Mouse (Mus musculus) hindbrain, postnatal 0 days (tissue): ENCODE results near the gene Psmb8. TPM values are rescaled to one million over a fixed set of nuclear protein-coding genes. Genes with fewer than 3 reads are reported as not detected.

ENCODE experiments used
- ATAC-seq: fragments of 200-750 bp; cut with Nextera tagmentation; 2 replicates; pipeline ENCODE4 v1.8.0; 2017; ENCODE audit warnings: mild to moderate bottlenecking, moderate TSS enrichment, moderate library complexity
- DNase-seq: peaks from one replicate; pipeline ENCODE4 v3.0.0-alpha.2; 2015; ENCODE audit warnings: low spot score
- H3K27ac ChIP-seq: fragments of 300-500 bp; sonication (generic); 2 replicates; pipeline ENCODE4 v1.5.1; 2014; ENCODE audit warnings: mild to moderate bottlenecking
- H3K27me3 ChIP-seq: fragments of 300-500 bp; sonication (generic); 2 replicates; pipeline ENCODE4 v1.6.1; 2014; ENCODE audit warnings: low read length, mixed read lengths; ENCODE audit not compliant: insufficient read depth
- H3K36me3 ChIP-seq: fragments of 300-500 bp; sonication (generic); 2 replicates; pipeline ENCODE4 v1.6.1; 2014; ENCODE audit warnings: low read length, mixed read lengths; ENCODE audit not compliant: insufficient read depth
- H3K4me1 ChIP-seq: fragments of 300-500 bp; sonication (generic); 2 replicates; pipeline ENCODE4 v1.6.1; 2014; ENCODE audit warnings: antibody characterized with exemption, low read length, mixed read lengths; ENCODE audit not compliant: insufficient read depth
- H3K4me2 ChIP-seq: fragments of 300-500 bp; sonication (generic); 2 replicates; pipeline ENCODE4 v1.6.1; 2014; ENCODE audit warnings: low read depth, mild to moderate bottlenecking, low read length, moderate library complexity, mixed read lengths
- H3K4me3 ChIP-seq: fragments of 300-500 bp; sonication (generic); 2 replicates; pipeline ENCODE4 v1.5.1; 2014; ENCODE audit warnings: low read length
- H3K9ac ChIP-seq: fragments of 300-500 bp; sonication (generic); replicated peaks from 2 replicates; pipeline ENCODE4 v1.6.1; 2014; ENCODE audit warnings: mild to moderate bottlenecking, low read length, moderate library complexity, mixed read lengths
- H3K9me3 ChIP-seq: fragments of 300-500 bp; sonication (generic); 2 replicates; pipeline ENCODE4 v1.6.1; 2016; ENCODE audit warnings: low read length, mixed read lengths
- CTCF ChIP-seq: IDR thresholded peaks from 2 replicates; pipeline ENCODE4 v1.5.1; 2016; ENCODE audit warnings: antibody characterized with exemption, control low read depth, low read depth
- WGBS: fragments of 180-500 bp; shearing (Covaris S2); extraction: QIAGEN DNeasy Blood & Tissue Kit; methylation state at CpG from one replicate; pipeline ENCODE4 v1.1.7; 2014; 5-methylcytosine and 5-hydroxymethylcytosine counted together
- polyA plus RNA-seq: library from polyadenylated mRNA; unstranded; fragments of >200 nt; fragmentation: Nextera tagmentation; extraction: Ambion mirVana; gene quantifications from 2 replicates; pipeline ENCODE4 v1.2.1, GENCODE M21; 2015
- total RNA-seq: library from RNA; depleted of rRNA; stranded (reverse); fragments of >200 nt; gene quantifications from 2 replicates; pipeline ENCODE4 v1.2.3, GENCODE M21; 2014

Psmb8 gene
- total and polyA plus RNA-seq, 2 experiments from 2014 or later: 2.8 to 6.9 TPM

GRCm38 (mm10) chr17:34188986-34189385 is 8.5 kb upstream of the Psmb8 start:
- 80% methylated on average over 6 of the region's 6 CpGs for WGBS
- no peak for DNase-seq
- Histone ChIP-seq H3K27ac (no peak overlapping the region), H3K4me3 (no peak overlapping the region), H3K36me3 (no peaks in the 10 kb centered on the region), H3K4me2 (no peak overlapping the region), H3K9me3 (no peaks in the 10 kb centered on the region), H3K27me3 (peaks cover 26% of the 10 kb centered on the region), H3K9ac (no peak overlapping the region), H3K4me1 (no peaks in the 10 kb centered on the region)
- ATAC-seq: no peak
- no peak for TF ChIP-seq CTCF

GRCm38 (mm10) chr17:34192852-34193251 is 4.7 kb upstream of the Psmb8 start:
- ATAC-seq: no peak
- H3K4me1 ChIP-seq: no peaks in the 10 kb centered on the region
- H3K36me3 ChIP-seq: no peaks in the 10 kb centered on the region
- no peak overlapping the region for H3K27ac ChIP-seq
- WGBS: 26% methylated on average over 16 of the region's 16 CpGs
- no peak for TF ChIP-seq CTCF
- H3K9me3 ChIP-seq: no peaks in the 10 kb centered on the region
- no peak overlapping the region for H3K9ac ChIP-seq
- H3K4me2 ChIP-seq: no peak overlapping the region
- H3K4me3 ChIP-seq: no peak overlapping the region
- H3K27me3 ChIP-seq: peaks cover 28% of the 10 kb centered on the region
- no peak for DNase-seq

GRCm38 (mm10) chr17:34193468-34193867 is 4.1 kb upstream of the Psmb8 start:
- no peak for ATAC-seq
- TF ChIP-seq CTCF: no peak
- Histone ChIP-seq H3K9ac (no peak overlapping the region), H3K4me2 (no peak overlapping the region), H3K27ac (no peak overlapping the region), H3K36me3 (no peaks in the 10 kb centered on the region), H3K9me3 (no peaks in the 10 kb centered on the region), H3K27me3 (peaks cover 32% of the 10 kb centered on the region), H3K4me3 (no peak overlapping the region), H3K4me1 (peaks cover 5% of the 10 kb centered on the region; the same call in 1 of the 2 replicates)
- no peak for DNase-seq
- WGBS: 55% methylated on average over 8 of the region's 8 CpGs

GRCm38 (mm10) chr17:34194723-34195122 is 2.8 kb upstream of the Psmb8 start:
- Histone ChIP-seq H3K9ac (no peak overlapping the region), H3K27me3 (peaks cover 32% of the 10 kb centered on the region), H3K4me3 (no peak overlapping the region), H3K36me3 (no peaks in the 10 kb centered on the region), H3K9me3 (no peaks in the 10 kb centered on the region), H3K27ac (no peak overlapping the region), H3K4me2 (no peak overlapping the region), H3K4me1 (peaks cover 5% of the 10 kb centered on the region; the same call in 1 of the 2 replicates)
- 88% methylated on average over 4 of the region's 4 CpGs for WGBS
- ATAC-seq (no peak), DNase-seq (no peak)
- TF ChIP-seq CTCF: no peak

GRCm38 (mm10) chr17:34196491-34196890 is 1.0 kb upstream of the Psmb8 start:
- WGBS: 36% methylated on average over 12 of the region's 12 CpGs
- Histone ChIP-seq H3K36me3 (no peaks in the 10 kb centered on the region), H3K4me1 (peaks cover 5% of the 10 kb centered on the region; the same call in 1 of the 2 replicates), H3K4me2 (no peak overlapping the region), H3K9ac (no peak overlapping the region), H3K4me3 (no peak overlapping the region), H3K9me3 (no peaks in the 10 kb centered on the region), H3K27me3 (peaks cover 32% of the 10 kb centered on the region), H3K27ac (no peak overlapping the region)
- TF ChIP-seq CTCF: no peak
- DNase-seq (no peak), ATAC-seq (no peak)

GRCm38 (mm10) chr17:34197904-34198520 is 491 bp downstream of the Psmb8 start:
- H3K9ac ChIP-seq: 0 out of 2 replicates have a peak overlapping the region, but pooled peaks have one; percentile 35
- 2% methylated on average over 32 of the region's 32 CpGs for WGBS
- peak overlapping the region; percentile 44 for H3K4me3 ChIP-seq
- peak; percentile 16 for DNase-seq
- no peaks in the 10 kb centered on the region for H3K36me3 ChIP-seq
- peak; percentile 28; the same call in 1 of the 2 replicates for ATAC-seq
- no peak overlapping the region for H3K27ac ChIP-seq
- H3K4me1 ChIP-seq: peaks cover 5% of the 10 kb centered on the region; the same call in 1 of the 2 replicates
- TF ChIP-seq CTCF: no peak
- peaks cover 24% of the 10 kb centered on the region for H3K27me3 ChIP-seq
- H3K9me3 ChIP-seq: no peaks in the 10 kb centered on the region
- H3K4me2 ChIP-seq: peak overlapping the region; percentile 75

GRCm38 (mm10) chr17:34198521-34198912 is 996 bp downstream of the Psmb8 start:
- no peak for ATAC-seq
- Histone ChIP-seq H3K9me3 (no peaks in the 10 kb centered on the region), H3K9ac (0 out of 2 replicates have a peak overlapping the region, but pooled peaks have one; percentile 35), H3K4me3 (peak overlapping the region; percentile 44), H3K4me1 (peaks cover 5% of the 10 kb centered on the region; the same call in 1 of the 2 replicates), H3K4me2 (peak overlapping the region; percentile 75), H3K36me3 (no peaks in the 10 kb centered on the region), H3K27ac (no peak overlapping the region), H3K27me3 (peaks cover 24% of the 10 kb centered on the region)
- TF ChIP-seq CTCF: no peak
- no peak for DNase-seq
- WGBS: 9% methylated on average over 11 of the region's 11 CpGs
